Mouse (Mus musculus) stomach, embryonic 14.5 days (tissue): Measurements from ENCODE around the gene March5. TPM values are rescaled to one million over a fixed set of nuclear protein-coding genes. Genes with fewer than 3 reads are reported as not detected.

ENCODE experiments used
- ATAC-seq: fragments of 200-750 bp; cut with Nextera tagmentation; 2 replicates; pipeline ENCODE4 v1.8.0; 2017; ENCODE audit warnings: low read depth, moderate TSS enrichment; ENCODE audit not compliant: insufficient number of reproducible peaks, insufficient read depth, low FRiP score
- H3K27ac ChIP-seq: fragments of 300-500 bp; sonication (generic); 2 replicates; pipeline ENCODE4 v1.5.1; 2014; ENCODE audit warnings: mild to moderate bottlenecking, low read length, moderate library complexity, mixed read lengths
- H3K27me3 ChIP-seq: fragments of 300-500 bp; sonication (generic); 2 replicates; pipeline ENCODE4 v1.6.1; 2014; ENCODE audit warnings: low read length, control low read depth, mixed read lengths; ENCODE audit not compliant: control insufficient read depth, insufficient read depth
- H3K36me3 ChIP-seq: fragments of 300-500 bp; sonication (generic); 2 replicates; pipeline ENCODE4 v1.6.1; 2014; ENCODE audit warnings: mild to moderate bottlenecking, control low read depth, low read length, moderate library complexity, mixed read lengths; ENCODE audit not compliant: control insufficient read depth, insufficient read depth
- H3K4me1 ChIP-seq: fragments of 300-500 bp; sonication (generic); 2 replicates; pipeline ENCODE4 v1.6.1; 2014; ENCODE audit warnings: low read length, control low read depth, mixed read lengths; ENCODE audit not compliant: control insufficient read depth, insufficient read depth
- H3K4me2 ChIP-seq: fragments of 300-500 bp; sonication (generic); replicated peaks from 2 replicates; pipeline ENCODE4 v1.6.1; 2014; ENCODE audit warnings: low read depth, low read length, control low read depth
- H3K4me3 ChIP-seq: fragments of 300-500 bp; sonication (generic); 2 replicates; pipeline ENCODE4 v1.5.1; 2014; ENCODE audit warnings: low read depth, low read length, control low read depth
- H3K9ac ChIP-seq: fragments of 300-500 bp; sonication (generic); replicated peaks from 2 replicates; pipeline ENCODE4 v1.6.1; 2014; ENCODE audit warnings: low read depth, mild to moderate bottlenecking, control low read depth, low read length, moderate library complexity, mixed read lengths
- H3K9me3 ChIP-seq: fragments of 300-500 bp; sonication (generic); 2 replicates; pipeline ENCODE4 v1.6.1; 2016; ENCODE audit warnings: low read depth, low read length, control low read depth; ENCODE audit not compliant: control insufficient read depth
- WGBS: fragments of 180-500 bp; shearing (Covaris S2); extraction: QIAGEN DNeasy Blood & Tissue Kit; methylation state at CpG from one replicate; pipeline ENCODE4 v1.1.7; 2014; 5-methylcytosine and 5-hydroxymethylcytosine counted together
- polyA plus RNA-seq: library from polyadenylated mRNA; unstranded; fragments of >200 nt; fragmentation: Nextera tagmentation; extraction: Ambion mirVana; gene quantifications from 2 replicates; pipeline ENCODE4 v1.2.1, GENCODE M21; 2014

March5 gene
- polyA plus RNA-seq, 1 experiment from 2014 or later, result 91.4 TPM

DNA sequence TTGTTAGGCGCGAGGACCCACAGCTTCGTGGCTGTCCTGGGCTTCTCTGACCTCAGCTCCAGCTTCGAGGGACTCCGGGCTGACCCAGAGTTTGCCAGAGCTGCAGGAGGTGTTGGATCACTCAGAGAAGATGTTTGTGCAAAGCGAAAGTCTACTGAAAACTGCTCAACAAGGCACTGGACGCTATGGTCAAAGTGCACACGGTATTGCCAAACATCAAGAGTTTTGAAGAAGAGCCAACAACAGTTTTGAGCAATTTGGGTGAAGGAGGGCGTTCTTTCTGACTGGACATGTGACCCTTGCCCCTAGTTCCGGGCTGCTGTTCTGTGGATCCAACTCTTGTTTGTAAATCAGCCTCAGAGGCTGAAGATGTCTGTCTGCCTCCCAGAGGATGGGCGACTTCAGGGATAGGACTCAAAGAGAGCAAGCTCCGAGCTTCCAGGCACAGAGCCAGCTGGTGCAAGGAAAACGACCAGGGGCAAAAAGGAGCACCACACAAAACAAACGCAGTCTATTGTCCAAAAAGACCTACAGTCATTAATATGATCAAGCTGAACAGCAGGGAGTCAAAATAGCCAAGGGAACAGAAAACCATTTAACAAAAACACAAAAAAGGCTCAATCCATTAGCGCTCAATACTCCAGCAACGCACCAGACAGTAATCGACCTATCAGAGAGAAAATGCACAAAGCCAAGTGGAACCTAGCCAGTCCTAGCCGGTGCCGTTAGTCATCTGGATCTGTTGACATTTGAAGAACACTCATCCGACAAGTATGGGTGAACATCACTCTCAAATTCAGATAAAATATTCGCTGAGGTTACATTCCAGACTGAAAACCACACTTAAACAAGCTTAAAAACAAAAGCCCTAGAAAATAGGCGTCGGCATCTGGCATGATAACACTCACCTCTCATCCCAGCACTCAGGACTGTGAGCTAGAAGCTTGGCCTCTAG, 56.9 kb downstream of the March5 start:
- no peaks in the 10 kb centered on the region for H3K27me3 ChIP-seq
- 54% methylated on average over 23 of the region's 23 CpGs for WGBS
- H3K4me2 ChIP-seq, result no peak overlapping the region
- no peak overlapping the region for H3K9ac ChIP-seq
- no peaks in the 10 kb centered on the region for H3K4me1 ChIP-seq
- H3K27ac ChIP-seq, result no peak overlapping the region
- no peak for ATAC-seq
- no peak overlapping the region for H3K4me3 ChIP-seq
- H3K36me3 ChIP-seq, result peaks cover 2% of the 10 kb centered on the region; the same call in 1 of the 2 replicates
- no peaks in the 10 kb centered on the region for H3K9me3 ChIP-seq

DNA sequence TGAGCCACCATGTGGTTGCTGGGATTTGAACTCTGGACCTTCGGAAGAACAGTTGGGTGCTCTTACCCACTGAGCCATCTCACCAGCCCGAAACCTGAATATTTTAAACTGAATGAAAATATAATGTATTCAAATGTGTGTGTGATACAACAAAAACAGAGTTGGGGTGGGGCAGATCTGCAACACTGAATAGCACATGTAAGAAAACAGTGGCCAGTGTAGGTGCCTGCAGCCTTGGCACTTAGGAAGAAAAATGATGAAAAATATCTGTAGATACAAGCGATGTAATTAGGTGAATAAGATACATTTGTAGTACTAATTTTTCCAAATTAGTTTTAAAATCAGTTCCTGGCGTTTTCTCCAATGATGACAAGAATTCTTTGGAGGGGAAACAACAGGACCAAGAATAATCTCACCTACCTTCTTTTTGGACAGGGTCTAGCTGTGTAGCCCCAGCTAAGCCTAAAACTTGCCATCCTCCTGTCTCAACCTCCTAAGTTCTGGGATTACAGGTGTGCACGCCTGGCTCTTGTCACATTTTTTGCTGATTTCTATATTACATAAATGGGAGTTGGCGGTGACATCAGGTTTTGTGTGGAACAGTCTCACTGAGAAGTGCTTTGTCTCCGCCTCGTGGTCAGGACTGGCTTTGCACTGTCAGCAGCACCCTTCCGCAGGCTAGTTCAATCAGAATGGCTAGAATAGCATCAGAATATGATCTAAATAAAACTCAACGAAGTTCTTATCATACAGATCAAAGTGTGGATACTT, 58.2 kb downstream of the March5 start:
- ATAC-seq, result no peak
- Histone ChIP-seq H3K9ac (no peak overlapping the region), H3K36me3 (peaks cover 2% of the 10 kb centered on the region; the same call in 1 of the 2 replicates), H3K27ac (no peak overlapping the region), H3K9me3 (no peaks in the 10 kb centered on the region), H3K4me2 (no peak overlapping the region), H3K4me3 (no peak overlapping the region), H3K4me1 (no peaks in the 10 kb centered on the region), H3K27me3 (no peaks in the 10 kb centered on the region)
- 31% methylated on average over 10 of the region's 10 CpGs for WGBS

- Histone ChIP-seq H3K4me3 (no peak overlapping the region), H3K4me1 (no peaks in the 10 kb centered on the region), H3K4me2 (no peak overlapping the region), H3K36me3 (peaks cover 2% of the 10 kb centered on the region; the same call in 1 of the 2 replicates), H3K9ac (no peak overlapping the region), H3K9me3 (no peaks in the 10 kb centered on the region), H3K27ac (no peak overlapping the region), H3K27me3 (no peaks in the 10 kb centered on the region)
- ATAC-seq, result no peak
- WGBS, result 92% methylated on average over 16 of the region's 16 CpGs
Measured at GRCm38 (mm10) chr19:37269106-37269505, 61.8 kb downstream of the March5 start.

Other genes with a start within 250 kb of the March5 start
- 0.62 and 0.91 TPM in 2 replicates for gene Cpeb3, start 1.1 kb downstream of the March5 start, polyA plus RNA-seq
- gene Ide, start 130.3 kb downstream of the March5 start, polyA plus RNA-seq, result 49.0 and 55.7 TPM in 2 replicates
- gene Kif11, start 168.9 kb downstream of the March5 start, polyA plus RNA-seq, result 63.7 and 69.7 TPM in 2 replicates
- gene Hhex, start 227.3 kb downstream of the March5 start, polyA plus RNA-seq, result 8.2 and 12.3 TPM in 2 replicates